Mouse (Mus musculus) left cerebral cortex, postnatal 36 days (tissue): ENCODE measurements at regions not wholly inside any gene's neighbourhood (a gene's known extent, or its start where the extent isn't known, plus 50 kb on each side); places are given as distances from the start of the nearest gene placed in this dataset.

ENCODE experiments used
- DNase-seq, 2 experiments: peaks; one replicate each; pipeline ENCODE4 v3.0.0; 2021 to 2022; ENCODE audit warnings: low spot score in 2 of 2, mixed read lengths in 1 of 2
- intact Hi-C: fragments of 180-260 bp; cut with DNase I; formaldehyde crosslinking; loops from one replicate; pipeline ENCODE4 v1.15.1; 2025

GRCm38 (mm10) chr2:174848981-174849681 is 88.7 kb downstream of the Edn3 start:
- DNase-seq = no peak
- intact Hi-C loops = no loop called here

- DNase-seq = no peak
- intact Hi-C loops = no loop called here
Measured at GRCm38 (mm10) chr2:174850860-174851259, 90.4 kb downstream of the Edn3 start.

DNA sequence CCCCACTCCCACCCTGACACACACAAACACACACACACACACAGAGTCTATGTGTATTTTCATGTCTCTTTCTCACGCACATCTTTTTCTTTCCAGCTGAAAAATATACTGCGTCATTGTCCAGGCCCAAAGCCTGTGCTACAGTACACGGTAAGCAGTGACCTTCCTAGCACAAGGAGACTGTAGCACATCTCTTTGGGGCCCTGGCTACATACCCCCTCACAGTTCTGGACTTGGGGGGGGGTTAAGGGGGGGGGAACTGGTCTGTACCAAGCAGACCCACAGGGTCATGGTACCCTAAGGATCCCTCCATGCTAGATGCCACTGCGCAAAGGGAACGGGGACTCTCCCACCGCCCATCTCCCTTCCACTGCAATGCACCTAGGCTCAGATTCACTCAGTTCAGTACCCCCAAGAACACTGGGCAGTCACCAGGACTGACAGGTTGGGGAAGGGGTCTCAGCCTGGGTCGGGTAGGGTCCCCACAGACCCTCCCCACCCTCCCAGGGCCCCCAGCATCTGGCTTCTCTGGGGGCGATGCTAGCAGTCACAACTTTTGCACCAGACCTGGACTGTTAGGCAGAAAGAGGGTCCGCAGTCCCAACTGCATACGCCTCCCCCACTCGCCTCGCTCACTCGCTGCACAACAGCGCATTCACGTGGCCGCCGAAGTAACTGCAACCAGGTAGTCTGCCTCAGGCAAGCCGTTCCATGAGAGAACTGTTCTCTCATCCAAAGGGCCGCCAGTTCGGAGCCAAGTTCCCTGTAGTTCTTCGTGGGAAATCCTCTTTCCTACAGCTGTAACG is 91.3 kb downstream of the Edn3 start:
- intact Hi-C loops = no loop called here
- peak; percentile 54 to 70 for DNase-seq

DNA sequence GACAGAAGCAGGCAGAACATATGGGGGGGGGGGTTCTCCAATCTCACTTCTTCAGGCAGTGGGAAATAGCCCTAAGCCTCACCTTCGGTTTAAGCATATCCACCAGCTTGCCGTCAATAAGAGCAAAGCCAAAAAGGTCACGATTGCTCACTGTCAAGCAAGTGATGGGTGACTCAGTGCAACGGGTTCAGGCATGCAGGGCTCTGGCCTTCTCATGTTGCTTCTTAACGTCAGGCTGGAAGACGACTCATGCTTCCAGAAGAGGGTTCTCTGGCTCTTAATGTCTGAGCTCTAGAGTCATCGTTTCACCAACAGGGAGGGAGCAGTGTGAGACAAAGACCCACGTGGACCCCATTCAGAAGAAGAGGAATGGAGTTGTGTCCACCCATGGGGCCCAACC is 93.4 kb downstream of the Edn3 start:
- no peak for DNase-seq

DNA sequence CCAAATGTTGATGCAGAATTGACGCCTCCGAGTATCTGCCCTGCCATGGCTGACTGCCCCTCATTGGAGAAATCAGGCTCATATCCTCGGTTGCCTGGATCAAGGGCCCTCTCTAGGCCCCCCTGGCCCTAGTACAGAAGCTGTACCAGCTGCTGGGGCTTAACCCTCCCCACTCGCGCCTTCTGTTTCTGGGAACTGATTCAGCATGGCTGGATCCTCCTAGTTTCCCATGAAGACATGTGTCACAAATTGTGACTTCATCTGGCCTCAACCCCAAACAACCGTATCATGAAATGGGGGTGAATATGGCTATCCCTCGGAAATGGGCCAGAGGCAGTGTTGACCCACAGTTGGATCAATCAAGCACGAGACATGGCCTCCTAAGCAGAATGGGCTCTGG is 95.1 kb downstream of the Edn3 start:
- intact Hi-C loops = loop anchor here (5.0 kb wide), 2 partner anchors 47 to 363 kb away; no protein-coding TSS in a partner anchor

More for the DNA sequence above, 93.4 kb downstream of the Edn3 start:
- intact Hi-C loops = no loop called here

DNA sequence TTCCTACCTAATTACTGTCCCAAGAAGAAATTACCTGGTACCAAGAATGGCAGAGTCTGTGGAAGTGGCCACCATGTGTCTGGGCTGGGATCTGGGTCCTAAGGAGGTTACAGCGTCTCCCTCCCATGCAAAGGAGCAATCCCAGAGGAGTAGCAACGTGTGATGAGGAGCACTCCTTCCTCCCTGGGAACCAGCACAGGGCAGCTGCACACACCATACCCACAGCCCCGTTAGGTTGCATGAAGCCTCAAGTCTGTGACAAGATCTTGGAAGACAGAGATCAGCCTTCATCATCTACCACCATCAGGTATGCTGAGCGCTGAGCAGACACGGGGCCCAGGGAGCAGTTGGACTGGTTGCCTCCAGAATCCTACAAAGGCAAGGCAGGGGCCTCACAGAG is 95.7 kb downstream of the Edn3 start:
- intact Hi-C loops = loop anchor here (5.0 kb wide), 2 partner anchors 46 to 364 kb away; no protein-coding TSS in a partner anchor
- DNase-seq = no peak

More for the DNA sequence above, 95.1 kb downstream of the Edn3 start:
- DNase-seq = no peak

GRCm38 (mm10) chr2:174858011-174858834 is 97.8 kb downstream of the Edn3 start:
- intact Hi-C loops = loop anchor here (1.0 to 5.0 kb wide), 4 partner anchors 44 to 546 kb away; no protein-coding TSS in a partner anchor
- peak; percentile 76 to 87 for DNase-seq

DNA sequence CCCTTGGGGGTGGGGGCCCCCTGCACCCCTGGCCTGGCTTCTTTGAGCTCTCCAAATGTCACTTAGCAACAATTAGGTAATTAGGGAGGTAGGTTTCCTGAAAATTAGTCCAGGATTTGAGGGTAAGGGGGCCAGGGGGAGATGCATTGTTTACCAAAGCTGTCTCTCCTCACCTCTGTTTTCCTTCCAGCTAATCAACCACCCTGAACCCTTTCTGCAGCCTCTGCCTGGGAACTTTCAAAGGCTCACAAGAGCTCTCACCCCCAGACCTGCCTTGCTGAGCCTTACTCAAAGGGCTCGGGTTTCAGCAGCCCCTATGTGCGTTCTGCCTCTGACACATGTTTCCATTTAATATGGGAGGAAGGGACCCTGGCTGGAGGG is 98.4 kb downstream of the Edn3 start:
- no peak for DNase-seq
- intact Hi-C loops = loop anchor here (1.0 to 5.0 kb wide), 4 partner anchors 43 to 547 kb away; no protein-coding TSS in a partner anchor

GRCm38 (mm10) chr2:174859533-174859932 is 99.1 kb downstream of the Edn3 start:
- intact Hi-C loops = loop anchor here (2.0 to 5.0 kb wide), 3 partner anchors 43 to 367 kb away; no protein-coding TSS in a partner anchor
- no peak for DNase-seq

- no peak for DNase-seq
- intact Hi-C loops = no loop called here
Measured at GRCm38 (mm10) chr2:174864657-174865056, 104.2 kb downstream of the Edn3 start.

GRCm38 (mm10) chr2:174866546-174866945 is 106.1 kb downstream of the Edn3 start:
- no peak for DNase-seq
- intact Hi-C loops = no loop called here

DNA sequence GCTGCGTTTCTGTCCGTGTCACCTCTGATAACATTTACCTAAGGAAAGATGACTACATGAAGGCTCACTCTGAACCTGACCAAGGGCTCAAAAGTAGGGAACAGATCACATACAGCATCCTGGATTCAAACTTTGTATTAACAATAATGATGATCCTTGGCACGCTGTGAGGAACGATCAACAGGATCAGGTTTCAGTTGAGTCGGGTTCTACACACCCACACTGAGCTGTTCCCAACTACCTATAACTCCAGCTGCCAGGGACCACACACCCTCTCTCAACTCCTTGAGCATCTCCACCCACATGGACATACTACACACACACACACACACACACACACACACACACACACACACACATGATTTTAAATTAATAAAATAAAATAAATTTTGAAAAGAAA is 107.0 kb downstream of the Edn3 start:
- DNase-seq = no peak
- intact Hi-C loops = no loop called here

- DNase-seq = no peak
- intact Hi-C loops = no loop called here
Measured at GRCm38 (mm10) chr2:174868186-174868585, 107.8 kb downstream of the Edn3 start.

DNA sequence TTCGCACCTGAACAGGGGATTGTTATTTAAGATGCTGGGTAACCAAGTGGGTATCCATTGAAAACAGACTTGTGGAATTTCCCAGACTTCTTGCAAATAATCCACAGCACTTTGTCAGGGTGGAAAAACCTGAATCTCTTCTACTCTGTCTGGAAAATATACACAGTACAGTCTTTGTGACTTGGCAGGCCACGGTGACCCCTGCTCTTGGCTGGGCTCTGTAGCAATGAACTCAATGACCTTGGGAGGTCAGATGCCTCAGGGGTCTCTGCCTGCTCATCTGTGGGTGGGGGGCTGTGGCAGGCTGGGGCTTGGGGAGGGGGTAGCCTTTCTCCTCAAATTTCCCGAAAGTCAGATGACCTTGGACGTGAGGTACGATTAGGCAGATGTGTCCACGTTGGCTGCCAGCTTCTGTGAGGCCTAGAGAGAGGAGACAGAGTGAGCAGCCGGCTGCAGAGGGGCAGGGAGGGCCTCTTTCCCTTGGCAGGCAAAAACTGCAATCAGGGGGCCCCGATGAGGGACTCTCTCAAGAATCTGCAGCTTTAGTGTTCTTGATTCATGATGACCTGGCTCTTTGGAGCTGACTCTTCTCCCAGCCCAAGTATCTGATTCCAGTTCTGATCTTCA is 108.4 kb downstream of the Edn3 start:
- DNase-seq = no peak
- intact Hi-C loops = no loop called here

DNA sequence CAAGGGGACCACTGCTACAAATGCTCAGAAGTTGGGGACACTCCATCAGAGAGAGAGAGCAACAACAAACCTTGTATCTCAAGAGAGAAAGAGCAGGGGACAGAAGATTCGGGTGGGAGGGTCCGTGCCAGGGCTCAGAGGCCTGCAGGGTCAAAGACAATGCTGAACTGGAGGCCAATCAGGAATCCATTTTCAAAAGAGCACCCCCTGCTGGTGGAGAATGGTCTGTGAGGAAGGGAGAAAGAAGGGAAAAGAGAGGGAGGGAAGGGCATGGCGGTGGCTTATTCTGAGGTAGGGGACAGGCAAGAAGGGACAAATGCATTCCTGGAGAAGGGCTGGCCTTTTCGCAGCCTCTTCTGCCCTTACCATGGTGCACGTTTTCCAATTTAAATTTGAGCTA is 109.9 kb downstream of the Edn3 start:
- DNase-seq = no peak

DNA sequence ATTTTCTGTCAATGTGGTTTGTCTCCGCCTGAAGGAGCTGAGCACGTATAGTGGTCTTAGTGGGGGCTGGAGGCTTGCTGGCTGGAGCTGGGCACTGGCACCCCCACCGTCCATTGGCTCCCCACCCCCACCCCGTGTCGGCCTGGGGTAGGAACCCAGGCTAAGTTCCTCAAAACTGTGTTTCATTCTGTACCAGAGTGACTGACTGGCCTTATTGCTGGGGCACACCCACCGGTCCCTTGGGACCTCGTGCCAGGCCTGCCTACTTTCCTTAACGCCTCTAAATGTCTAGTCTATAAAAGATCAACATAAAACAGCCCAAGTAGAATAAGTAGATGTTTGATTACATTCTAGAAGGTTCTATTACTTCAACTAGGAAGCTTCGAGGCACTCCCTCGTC is 110.8 kb downstream of the Edn3 start:
- intact Hi-C loops = no loop called here
- no peak for DNase-seq

More for the DNA sequence above, 109.9 kb downstream of the Edn3 start:
- intact Hi-C loops = no loop called here

DNA sequence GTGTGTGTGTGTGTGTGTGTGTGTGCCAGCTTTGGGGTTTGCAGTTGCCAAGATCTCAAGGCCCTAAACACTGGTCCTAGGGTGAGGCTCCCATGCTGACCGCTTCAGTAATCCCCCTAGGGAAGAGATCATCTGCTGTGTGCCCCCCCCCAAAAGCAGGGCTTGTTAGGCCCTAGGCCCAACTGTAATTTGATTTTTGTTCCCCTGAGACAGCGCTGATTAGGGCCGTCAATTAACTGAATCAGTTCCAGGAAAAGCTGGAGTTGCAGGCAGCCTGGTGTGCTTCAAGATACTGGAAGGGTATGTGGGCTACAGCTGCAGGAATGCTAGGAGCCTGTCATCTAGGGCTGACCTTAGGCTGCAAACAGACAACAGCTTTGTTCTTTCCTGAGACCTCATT is 111.4 kb downstream of the Edn3 start:
- intact Hi-C loops = no loop called here
- DNase-seq = no peak

GRCm38 (mm10) chr2:174876886-174877285 is 116.5 kb downstream of the Edn3 start:
- DNase-seq = no peak
- intact Hi-C loops = no loop called here

- intact Hi-C loops = no loop called here
Measured at GRCm38 (mm10) chr2:174878979-174879378, 118.6 kb downstream of the Edn3 start.

More at GRCm38 (mm10) chr2:174878979-174879378, 118.6 kb downstream of the Edn3 start:
- DNase-seq = no peak
